Mouse (Mus musculus) embryonic fibroblast, embryonic 13.5 days (primary cell): Measurements from ENCODE around the gene Tyw3. TPM values are rescaled to one million over a fixed set of nuclear protein-coding genes. Genes with fewer than 3 reads are reported as not detected.
A peak's percentile ranks its signal among the peaks of the same experiment; 100 is the strongest.
"Not testable (repeated sequence)": the region's sequence is repeated elsewhere in the genome, so short reads cannot be mapped to it uniquely, and the experiment has no call there.

Experiments
- H3K27ac ChIP-seq: 2 replicates; pipeline ENCODE4 v1.5.1; 2012; ENCODE audit warnings: low read length, control low read depth, inconsistent platforms; ENCODE audit not compliant: insufficient read depth
- H3K4me1 ChIP-seq: 2 replicates; pipeline ENCODE4 v1.6.1; 2011; ENCODE audit warnings: low read length; ENCODE audit not compliant: control insufficient read depth, insufficient read depth
- H3K4me3 ChIP-seq: 2 replicates; pipeline ENCODE4 v1.5.1; 2011; ENCODE audit warnings: mild to moderate bottlenecking, control low read depth, low read length; ENCODE audit not compliant: insufficient read depth
- CTCF ChIP-seq: IDR thresholded peaks from 2 replicates; pipeline ENCODE4 v1.5.1; 2011; ENCODE audit warnings: mild to moderate bottlenecking, control low read depth, low read length, moderate library complexity, borderline replicate concordance; ENCODE audit not compliant: insufficient read depth
- POLR2A ChIP-seq: IDR thresholded peaks from 2 replicates; pipeline ENCODE4 v1.6.1; 2011; ENCODE audit warnings: low read depth, mild to moderate bottlenecking, control low read depth, low read length, moderate library complexity
- polyA plus RNA-seq: library from polyadenylated mRNA; stranded (reverse); fragments of >200 nt; gene quantifications from 2 replicates; pipeline ENCODE4 v1.2.4, GENCODE M21; 2011; ENCODE audit warnings: low read depth; ENCODE audit not compliant: missing spikeins, insufficient read length

The Tyw3 gene
- polyA plus RNA-seq = 2.9 and 5.7 TPM in 2 replicates

- Histone ChIP-seq H3K27ac (peak within 1 kb of the TSS; percentile 88), H3K4me3 (peak within 1 kb of the TSS; percentile 96), H3K4me1 (peaks cover 4% of the 10 kb centered on the region; the same call in 1 of the 2 replicates)
- TF ChIP-seq POLR2A = peak; percentile 43; the same call in 1 of the 2 replicates
- peak; percentile 56; the same call in 1 of the 2 replicates for TF ChIP-seq CTCF
These were observed at the start of gene Tyw3 for GRCm38 (mm10) chr3:154596934-154597554. TSS of gene Tyw3 (minus strand) at chr3:154597104.

GRCm38 (mm10) chr3:154633091-154633490, 36.2 kb upstream of the Tyw3 start:
- Histone ChIP-seq H3K4me1 (no peaks in the 10 kb centered on the region), H3K27ac (no peak overlapping the region), H3K4me3 (no peak overlapping the region)
- TF ChIP-seq CTCF = no peak
- TF ChIP-seq POLR2A = no peak

GRCm38 (mm10) chr3:154631281-154631680, 34.4 kb upstream of the Tyw3 start:
- H3K27ac ChIP-seq, H3K4me1 ChIP-seq, H3K4me3 ChIP-seq: not testable (repeated sequence)

- Histone ChIP-seq H3K4me1 (no peaks in the 10 kb centered on the region), H3K4me3 (no peak overlapping the region), H3K27ac (no peak overlapping the region)
- TF ChIP-seq POLR2A (no peak), CTCF (no peak)
These were observed 31.4 kb upstream of the Tyw3 start for GRCm38 (mm10) chr3:154628284-154628683.

GRCm38 (mm10) chr3:154616106-154616505, 19.2 kb upstream of the Tyw3 start:
- TF ChIP-seq POLR2A (no peak), CTCF (no peak)
- no peaks in the 10 kb centered on the region for H3K4me1 ChIP-seq

GRCm38 (mm10) chr3:154615304-154615703, 18.4 kb upstream of the Tyw3 start:
- Histone ChIP-seq H3K4me3 (no peak overlapping the region), H3K4me1 (no peaks in the 10 kb centered on the region), H3K27ac (no peak overlapping the region)
- TF ChIP-seq POLR2A = no peak
- TF ChIP-seq CTCF = no peak

More at GRCm38 (mm10) chr3:154616106-154616505, 19.2 kb upstream of the Tyw3 start:
- Histone ChIP-seq H3K27ac (no peak overlapping the region), H3K4me3 (no peak overlapping the region)

GRCm38 (mm10) chr3:154614771-154615170, 17.9 kb upstream of the Tyw3 start:
- H3K4me1 ChIP-seq = no peaks in the 10 kb centered on the region
- no peak overlapping the region for H3K4me3 ChIP-seq
- TF ChIP-seq CTCF (no peak), POLR2A (no peak)
- no peak overlapping the region for H3K27ac ChIP-seq

GRCm38 (mm10) chr3:154611888-154612287, 15.0 kb upstream of the Tyw3 start:
- Histone ChIP-seq H3K4me1 (no peaks in the 10 kb centered on the region), H3K4me3 (no peak overlapping the region), H3K27ac (no peak overlapping the region)
- TF ChIP-seq POLR2A (no peak), CTCF (no peak)

- H3K27ac ChIP-seq = no peak overlapping the region
- no peak for TF ChIP-seq POLR2A
- TF ChIP-seq CTCF = no peak
- no peak overlapping the region for H3K4me3 ChIP-seq
- H3K4me1 ChIP-seq = no peaks in the 10 kb centered on the region
These were observed 11.0 kb upstream of the Tyw3 start for GRCm38 (mm10) chr3:154607896-154608295.

GRCm38 (mm10) chr3:154604871-154605270, 8.0 kb upstream of the Tyw3 start:
- no peak overlapping the region for H3K4me3 ChIP-seq
- H3K4me1 ChIP-seq = no peaks in the 10 kb centered on the region
- no peak overlapping the region for H3K27ac ChIP-seq
- TF ChIP-seq POLR2A (no peak), CTCF (no peak)
